Mouse (Mus musculus) stomach, postnatal 0 days (tissue): ENCODE results near the gene Yju2.

ENCODE experiments used
- CTCF ChIP-seq: IDR thresholded peaks from 2 replicates; pipeline ENCODE4 v1.5.1; 2016; ENCODE audit warnings: antibody characterized with exemption, low read depth, mild to moderate bottlenecking, moderate library complexity
- EP300 ChIP-seq: optimal IDR thresholded peaks from 2 replicates; pipeline ENCODE3; 2016; ENCODE audit warnings: antibody characterized with exemption

DNA sequence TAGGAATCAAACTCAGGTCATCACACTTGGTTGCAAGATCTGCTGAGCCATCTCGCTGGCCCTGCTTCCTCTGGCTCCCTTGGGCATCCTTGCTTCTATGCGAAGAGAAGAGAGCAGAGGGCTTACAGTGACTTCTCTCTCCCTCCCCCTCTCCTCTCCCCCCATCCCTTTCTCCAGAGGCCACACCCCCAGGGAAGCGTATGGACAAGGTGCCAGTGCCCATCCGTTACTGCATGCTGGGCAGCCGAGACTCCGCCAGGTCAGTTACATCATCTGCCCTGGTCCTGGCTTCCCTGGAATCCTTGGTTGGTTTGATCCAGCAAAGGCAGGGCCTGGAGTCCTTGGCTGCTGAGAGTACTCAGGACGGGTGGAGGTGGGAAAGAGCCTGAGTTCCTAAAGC is 52.5 kb downstream of the Yju2 start:
- no peak for TF ChIP-seq CTCF
- TF ChIP-seq EP300, result no peak
